Mouse (Mus musculus): Measurements from ENCODE around the gene Atm. TPM values are rescaled to one million over a fixed set of nuclear protein-coding genes. Genes with fewer than 3 reads are reported as not detected.

Gene Atm
- total and polyA plus RNA-seq, 2 experiments from 2014 or later, result 4.4 to 6.7 TPM

DNA sequence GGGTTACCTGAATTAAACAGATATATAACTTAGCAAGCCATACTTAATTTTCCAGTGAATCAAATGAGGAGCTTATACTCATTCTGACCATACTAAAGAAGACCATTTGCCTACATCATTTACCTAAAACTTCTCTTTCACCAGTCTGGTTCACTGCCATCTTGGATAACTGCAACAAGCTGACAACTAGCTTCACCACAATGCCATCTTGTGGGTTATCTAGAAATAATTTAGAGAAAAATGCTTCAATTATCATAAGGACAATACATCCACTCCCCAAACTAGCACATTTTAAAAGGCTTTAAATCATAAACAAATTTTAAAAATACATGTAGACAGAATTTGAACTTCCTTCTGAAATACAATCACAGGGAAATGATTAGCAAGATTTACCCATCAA lies 50.7 kb downstream of the Atm start:
- DNase-seq (ENCODE audit: low spot score) (peak; percentile 47), ATAC-seq (ENCODE audit: low FRiP score) (no peak)
- Histone ChIP-seq H3K4me1 (ENCODE audit: insufficient read depth, low read length) (no peaks in the 10 kb centered on the region), H3K4me3 (ENCODE audit: low read depth, low read length) (no peak overlapping the region), H3K9me3 (ENCODE audit: low read length) (no peaks in the 10 kb centered on the region), H3K4me2 (ENCODE audit: low read depth, low read length, poor library complexity, severe bottlenecking) (no peak overlapping the region), H3K36me3 (ENCODE audit: insufficient read depth, low read length) (peaks cover 13% of the 10 kb centered on the region), H3K27ac (ENCODE audit: low read depth, low read length) (no peak overlapping the region), H3K9ac (replicated peaks; ENCODE audit: low read length, poor library complexity, severe bottlenecking) (no peak overlapping the region), H3K27me3 (ENCODE audit: insufficient read depth, low read length) (no peaks in the 10 kb centered on the region)
- TF ChIP-seq CTCF (IDR thresholded peaks at IDR 0.05), result peak; percentile 64

- ATAC-seq (ENCODE audit: low FRiP score), result no peak
- Histone ChIP-seq H3K9me3 (ENCODE audit: low read length) (no peaks in the 10 kb centered on the region), H3K27ac (ENCODE audit: low read depth, low read length) (no peak overlapping the region), H3K4me1 (ENCODE audit: insufficient read depth, low read length) (no peaks in the 10 kb centered on the region), H3K4me2 (ENCODE audit: low read depth, low read length, poor library complexity, severe bottlenecking) (no peak overlapping the region), H3K27me3 (ENCODE audit: insufficient read depth, low read length) (no peaks in the 10 kb centered on the region), H3K4me3 (ENCODE audit: low read depth, low read length) (no peak overlapping the region), H3K9ac (replicated peaks; ENCODE audit: low read length, poor library complexity, severe bottlenecking) (no peak overlapping the region), H3K36me3 (ENCODE audit: insufficient read depth, low read length) (peaks cover 11% of the 10 kb centered on the region)
- DNase-seq (ENCODE audit: low spot score), result no peak
- TF ChIP-seq CTCF (IDR thresholded peaks at IDR 0.05), result no peak
- WGBS, result 88% methylated on average over 9 of the region's 9 CpGs
These were observed 63.6 kb downstream of the Atm start for GRCm38 (mm10) chr9:53472806-53473518.

DNA sequence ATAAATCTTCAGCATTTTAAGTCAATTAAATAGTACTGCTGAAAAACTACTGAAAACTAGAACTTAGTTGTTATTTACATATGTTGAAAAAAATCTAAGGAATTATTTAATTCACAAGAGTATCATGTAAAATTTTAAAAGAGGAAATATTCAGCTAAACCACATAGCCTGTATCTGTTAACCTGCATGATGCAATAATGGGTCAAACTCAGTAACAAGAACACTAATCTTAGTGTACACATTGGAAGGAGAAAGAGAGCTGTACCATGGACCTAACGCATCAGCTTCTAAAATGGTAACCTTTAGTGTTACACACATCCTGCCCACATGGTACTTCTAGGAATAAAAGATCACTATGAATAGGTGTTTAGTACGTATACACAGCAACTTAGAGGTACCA lies 84.5 kb downstream of the Atm start:
- no peak overlapping the region for H3K9ac ChIP-seq (replicated peaks; ENCODE audit: low read length, poor library complexity, severe bottlenecking)

DNA sequence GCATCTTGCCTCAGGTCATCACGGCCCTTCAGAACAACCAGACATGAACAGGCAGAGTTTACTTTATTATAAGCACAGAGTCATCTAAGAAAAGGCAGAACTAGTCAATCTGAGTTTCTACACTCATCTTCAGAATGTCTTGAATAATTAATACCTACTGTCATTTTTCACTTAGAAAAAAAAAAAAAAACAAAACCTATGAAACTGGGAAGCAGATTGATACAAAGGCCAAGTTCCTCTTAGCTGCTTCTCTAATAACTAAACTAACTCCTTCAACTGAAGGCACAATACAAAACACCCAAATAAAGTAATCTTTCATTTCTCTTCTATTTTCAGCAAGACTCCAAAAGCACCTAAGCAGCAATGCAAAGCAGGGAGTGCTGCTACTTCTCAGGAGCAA lies 85.9 kb downstream of the Atm start:
- DNase-seq (ENCODE audit: low spot score) (no peak), ATAC-seq (ENCODE audit: low FRiP score) (no peak)
- Histone ChIP-seq H3K27ac (ENCODE audit: low read depth, low read length) (no peak overlapping the region), H3K4me3 (ENCODE audit: low read depth, low read length) (no peak overlapping the region), H3K9ac (replicated peaks; ENCODE audit: low read length, poor library complexity, severe bottlenecking) (no peak overlapping the region), H3K27me3 (ENCODE audit: insufficient read depth, low read length) (no peaks in the 10 kb centered on the region), H3K9me3 (ENCODE audit: low read length) (no peaks in the 10 kb centered on the region), H3K4me1 (ENCODE audit: insufficient read depth, low read length) (no peaks in the 10 kb centered on the region), H3K36me3 (ENCODE audit: insufficient read depth, low read length) (peaks cover 31% of the 10 kb centered on the region), H3K4me2 (ENCODE audit: low read depth, low read length, poor library complexity, severe bottlenecking) (no peak overlapping the region)
- no peak for TF ChIP-seq CTCF (IDR thresholded peaks at IDR 0.05)
- 98% methylated on average over 1 of the region's 1 CpGs for WGBS

More for the DNA sequence above, 84.5 kb downstream of the Atm start:
- H3K4me3 ChIP-seq (ENCODE audit: low read depth, low read length), result no peak overlapping the region
- DNase-seq (ENCODE audit: low spot score), result no peak
- no peak for TF ChIP-seq CTCF (IDR thresholded peaks at IDR 0.05)
- no peak overlapping the region for H3K4me2 ChIP-seq (ENCODE audit: low read depth, low read length, poor library complexity, severe bottlenecking)
- H3K27ac ChIP-seq (ENCODE audit: low read depth, low read length), result no peak overlapping the region
- 95% methylated on average over 2 of the region's 2 CpGs for WGBS
- H3K4me1 ChIP-seq (ENCODE audit: insufficient read depth, low read length), result no peaks in the 10 kb centered on the region
- H3K9me3 ChIP-seq (ENCODE audit: low read length), result no peaks in the 10 kb centered on the region
- H3K27me3 ChIP-seq (ENCODE audit: insufficient read depth, low read length), result no peaks in the 10 kb centered on the region
- no peak for ATAC-seq (ENCODE audit: low FRiP score)
- peaks cover 25% of the 10 kb centered on the region for H3K36me3 ChIP-seq (ENCODE audit: insufficient read depth, low read length)

- H3K9me3 ChIP-seq (ENCODE audit: low read length), result no peaks in the 10 kb centered on the region
- no peak overlapping the region for H3K27ac ChIP-seq (ENCODE audit: low read depth, low read length)
- ATAC-seq (ENCODE audit: low FRiP score), result no peak
- H3K27me3 ChIP-seq (ENCODE audit: insufficient read depth, low read length), result no peaks in the 10 kb centered on the region
- H3K9ac ChIP-seq (replicated peaks; ENCODE audit: low read length, poor library complexity, severe bottlenecking), result no peak overlapping the region
- DNase-seq (ENCODE audit: low spot score), result no peak
- no peak overlapping the region for H3K4me2 ChIP-seq (ENCODE audit: low read depth, low read length, poor library complexity, severe bottlenecking)
- H3K4me1 ChIP-seq (ENCODE audit: insufficient read depth, low read length), result no peaks in the 10 kb centered on the region
- TF ChIP-seq CTCF (IDR thresholded peaks at IDR 0.05), result no peak
- 93% methylated on average over 14 of the region's 14 CpGs for WGBS
- no peak overlapping the region for H3K4me3 ChIP-seq (ENCODE audit: low read depth, low read length)
- H3K36me3 ChIP-seq (ENCODE audit: insufficient read depth, low read length), result peaks cover 16% of the 10 kb centered on the region
These were observed 100.5 kb downstream of the Atm start for GRCm38 (mm10) chr9:53435830-53436570.

DNA sequence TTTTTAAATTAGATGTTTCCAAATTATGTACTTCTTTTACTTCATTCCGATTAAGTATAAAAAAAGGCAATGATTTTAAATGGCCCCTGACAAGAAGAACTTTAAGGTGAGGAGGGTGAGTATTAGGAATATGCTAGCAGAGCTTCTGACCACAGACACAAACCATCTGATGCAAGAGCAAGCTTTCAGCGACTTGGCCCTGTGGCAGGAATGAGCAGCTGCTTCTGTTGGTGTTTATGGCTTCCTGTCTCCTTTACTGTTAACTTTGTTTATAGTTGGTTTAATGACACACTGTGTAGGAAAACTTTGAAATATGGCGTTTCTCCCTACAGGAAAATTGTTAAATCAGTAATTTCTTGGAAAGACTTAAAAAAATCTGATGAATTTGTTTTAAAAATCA lies 108.9 kb downstream of the Atm start:
- Histone ChIP-seq H3K36me3 (ENCODE audit: insufficient read depth, low read length) (no peaks in the 10 kb centered on the region), H3K4me2 (ENCODE audit: low read depth, low read length, poor library complexity, severe bottlenecking) (no peak overlapping the region), H3K9me3 (ENCODE audit: low read length) (no peaks in the 10 kb centered on the region), H3K27ac (ENCODE audit: low read depth, low read length) (no peak overlapping the region), H3K27me3 (ENCODE audit: insufficient read depth, low read length) (no peaks in the 10 kb centered on the region), H3K4me3 (ENCODE audit: low read depth, low read length) (no peak overlapping the region), H3K4me1 (ENCODE audit: insufficient read depth, low read length) (no peaks in the 10 kb centered on the region), H3K9ac (replicated peaks; ENCODE audit: low read length, poor library complexity, severe bottlenecking) (no peak overlapping the region)
- ATAC-seq (ENCODE audit: low FRiP score) (no peak), DNase-seq (ENCODE audit: low spot score) (no peak)
- WGBS, result 75% methylated on average over 3 of the region's 3 CpGs
- TF ChIP-seq CTCF (IDR thresholded peaks at IDR 0.05), result no peak

All from midbrain, postnatal 0 days (tissue).